Mouse (Mus musculus) kidney, adult 2 months (tissue): ENCODE data around the gene Slpi.

Experiments used
- CTCF ChIP-seq: fragments of 200-500 bp; conservative IDR thresholded peaks from 2 replicates; pipeline ENCODE4 v1.5.1; 2011; ENCODE audit warnings: low read depth, mild to moderate bottlenecking, control low read depth, low read length, moderate library complexity, mixed read lengths; ENCODE audit not compliant: insufficient read depth, insufficient read length
- POLR2A ChIP-seq: fragments of 200-500 bp; IDR thresholded peaks from one replicate; pipeline ENCODE4 v1.6.1; 2011; ENCODE audit warnings: low read depth, low read length, control low read depth

GRCm38 (mm10) chr2:164353356-164353755, 35.5 kb downstream of the Slpi start:
- no peak for TF ChIP-seq CTCF
- no peak for TF ChIP-seq POLR2A
